16 mouse cellular contexts compared by ENCODE assay signal in the genomic region with DNA sequence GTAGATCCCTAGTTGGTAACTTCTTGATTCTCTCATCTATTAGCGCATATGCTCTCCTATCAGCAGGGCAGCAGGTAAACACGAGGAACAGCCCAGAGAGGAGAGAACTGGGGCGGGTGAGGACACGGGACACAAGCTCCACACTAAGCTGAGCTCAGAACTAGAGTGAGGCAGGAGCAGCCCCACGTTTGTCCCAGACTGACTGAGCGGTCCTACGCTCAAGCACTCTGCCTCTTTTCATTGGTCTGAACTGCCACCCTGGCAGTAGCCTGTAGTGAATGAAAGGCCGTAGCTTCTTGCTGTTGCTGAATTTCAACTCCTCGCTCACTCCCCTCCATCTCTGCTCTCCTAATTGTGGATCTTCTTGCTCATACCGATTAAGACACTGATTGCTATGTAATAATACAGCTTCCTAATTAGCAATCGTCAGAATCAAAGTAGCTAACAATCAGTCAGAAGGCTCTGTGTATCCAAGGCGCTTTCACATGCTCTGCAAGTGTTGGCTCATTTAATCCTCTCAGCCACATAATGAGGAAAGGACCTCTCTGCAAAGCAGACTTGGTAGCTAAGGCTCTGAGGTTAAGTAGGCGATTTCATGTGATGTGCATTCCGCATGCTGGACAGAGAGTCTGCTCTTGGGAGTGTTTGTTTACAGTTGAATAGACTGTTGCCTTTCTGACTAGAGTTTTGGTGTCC.
A peak's percentile ranks its signal among the peaks of the same experiment; 100 is the strongest.
DNase-seq lines count a peak whose midpoint lies in the region; ATAC-seq and TF ChIP-seq lines count a peak whose summit lies in the region.
"Had no signal": no experiment of that assay in that cellular context is flagged by ENCODE, and none has a peak within 500 bp of the region (broad histone marks: within the 10 kb centered on the region; RNA-seq: fewer than 3 reads in every experiment).

No protein-coding gene starts in this region.

- H3K4me1 ChIP-seq in midbrain, embryonic 10.5 days: peaks cover 15% of the 10 kb centered on the region; the same call in 1 of the 2 replicates
- no peaks in the 10 kb centered on the region for H3K4me1 ChIP-seq in midbrain, postnatal 0 days (ENCODE audit: insufficient read depth, low read length)
- H3K4me1 ChIP-seq in forebrain, embryonic 10.5 days: peaks cover 35% of the 10 kb centered on the region
- 0 out of 2 replicates have a peak, but pooled peaks cover 3% of the 10 kb centered on the region for H3K4me1 ChIP-seq in hindbrain, embryonic 14.5 days (replicated peaks; ENCODE audit: control insufficient read depth, insufficient read depth, low read length)
- H3K4me1 ChIP-seq in midbrain, embryonic 15.5 days: no peaks in the 10 kb centered on the region
- H3K4me1 ChIP-seq: heart, embryonic 13.5 days; limb, embryonic 13.5 days had no signal

- no peaks in the 10 kb centered on the region for H3K9me3 ChIP-seq in midbrain, embryonic 10.5 days (replicated peaks)
- H3K9me3 ChIP-seq in midbrain, postnatal 0 days (ENCODE audit: low read length): no peaks in the 10 kb centered on the region
- no peaks in the 10 kb centered on the region for H3K9me3 ChIP-seq in forebrain, embryonic 10.5 days
- no peaks in the 10 kb centered on the region for H3K9me3 ChIP-seq in hindbrain, embryonic 14.5 days (ENCODE audit: control insufficient read depth, low read length)
- H3K9me3 ChIP-seq in midbrain, embryonic 15.5 days: no peaks in the 10 kb centered on the region
- H3K9me3 ChIP-seq: heart, embryonic 13.5 days had no signal

- no peak for ATAC-seq in midbrain, postnatal 0 days (ENCODE audit: low FRiP score)
- ATAC-seq in hindbrain, embryonic 14.5 days (ENCODE audit: low FRiP score): peak; percentile 64
- ATAC-seq in midbrain, embryonic 15.5 days (replicated peaks): peak; percentile 63
- ATAC-seq in activated CD4-positive, CD25-positive, alpha-beta regulatory T cell, adult 4 months: no peak
- ATAC-seq: intestine, embryonic 16.5 days had no signal

- H3K27me3 ChIP-seq in midbrain, embryonic 10.5 days (ENCODE audit: low read depth, poor library complexity, severe bottlenecking): no peaks in the 10 kb centered on the region
- no peaks in the 10 kb centered on the region for H3K27me3 ChIP-seq in midbrain, postnatal 0 days (ENCODE audit: insufficient read depth, low read length)
- H3K27me3 ChIP-seq in forebrain, embryonic 10.5 days (ENCODE audit: poor library complexity, severe bottlenecking): no peaks in the 10 kb centered on the region
- no peaks in the 10 kb centered on the region for H3K27me3 ChIP-seq in hindbrain, embryonic 14.5 days (ENCODE audit: control insufficient read depth, insufficient read depth, low read length)
- H3K27me3 ChIP-seq in midbrain, embryonic 15.5 days (replicated peaks): no peaks in the 10 kb centered on the region
- H3K27me3 ChIP-seq: heart, embryonic 13.5 days; limb, embryonic 13.5 days had no signal

- no peak overlapping the region for H3K4me3 ChIP-seq in midbrain, embryonic 10.5 days
- H3K4me3 ChIP-seq in midbrain, postnatal 0 days (ENCODE audit: low read depth, low read length): no peak overlapping the region
- no peak overlapping the region for H3K4me3 ChIP-seq in forebrain, embryonic 10.5 days
- H3K4me3 ChIP-seq in hindbrain, embryonic 14.5 days (replicated peaks; ENCODE audit: low read length): no peak overlapping the region
- H3K4me3 ChIP-seq in midbrain, embryonic 15.5 days: no peak overlapping the region
- H3K4me3 ChIP-seq: heart, embryonic 13.5 days; limb, embryonic 13.5 days; myocyte had no signal

- no peak for TF ChIP-seq CTCF in midbrain, postnatal 0 days (IDR thresholded peaks at IDR 0.05)

- no peak for DNase-seq in midbrain, embryonic 10.5 days (ENCODE audit: low spot score)
- no peak for DNase-seq in midbrain, postnatal 0 days (ENCODE audit: low spot score)
- DNase-seq in forebrain, embryonic 10.5 days (ENCODE audit: extremely low spot score, low spot score): no peak
- no peak for DNase-seq in hindbrain, embryonic 14.5 days (ENCODE audit: low spot score)
- DNase-seq in urinary bladder, postnatal 36 days (ENCODE audit: low spot score in 2 of 2): no peak
- DNase-seq in layer of hippocampus, postnatal 36 days: no peak
- DNase-seq: heart, postnatal 36 days; lung, postnatal 10 days had no signal

- no peak overlapping the region for H3K4me2 ChIP-seq in midbrain, postnatal 0 days (ENCODE audit: low read depth, low read length, poor library complexity, severe bottlenecking)
- no peak overlapping the region for H3K4me2 ChIP-seq in hindbrain, embryonic 14.5 days (replicated peaks)
- no peak overlapping the region for H3K4me2 ChIP-seq in midbrain, embryonic 15.5 days
- H3K4me2 ChIP-seq: heart, embryonic 13.5 days; limb, embryonic 13.5 days had no signal

- 65% methylated on average over 14 of the region's 14 CpGs for WGBS in midbrain, embryonic 10.5 days
- WGBS in midbrain, postnatal 0 days: 56% methylated on average over 14 of the region's 14 CpGs
- WGBS in forebrain, embryonic 10.5 days: 54% methylated on average over 14 of the region's 14 CpGs
- 67% methylated on average over 14 of the region's 14 CpGs for WGBS in hindbrain, embryonic 14.5 days
- WGBS in midbrain, embryonic 15.5 days: 49% methylated on average over 14 of the region's 14 CpGs

- H3K36me3 ChIP-seq in midbrain, embryonic 10.5 days: no peaks in the 10 kb centered on the region
- H3K36me3 ChIP-seq in midbrain, postnatal 0 days (ENCODE audit: insufficient read depth, low read length): no peaks in the 10 kb centered on the region
- H3K36me3 ChIP-seq in forebrain, embryonic 10.5 days (replicated peaks): no peaks in the 10 kb centered on the region
- no peaks in the 10 kb centered on the region for H3K36me3 ChIP-seq in hindbrain, embryonic 14.5 days (replicated peaks; ENCODE audit: control insufficient read depth, insufficient read depth)
- no peaks in the 10 kb centered on the region for H3K36me3 ChIP-seq in midbrain, embryonic 15.5 days (replicated peaks)
- H3K36me3 ChIP-seq: heart, embryonic 13.5 days; limb, embryonic 13.5 days had no signal

- H3K27ac ChIP-seq in midbrain, embryonic 10.5 days (replicated peaks): peak overlapping the region; percentile 46; the same call in 1 of the 2 replicates
- no peak overlapping the region for H3K27ac ChIP-seq in midbrain, postnatal 0 days (ENCODE audit: low read depth, low read length)
- H3K27ac ChIP-seq in forebrain, embryonic 10.5 days: peak overlapping the region; percentile 68
- no peak overlapping the region for H3K27ac ChIP-seq in hindbrain, embryonic 14.5 days
- no peak overlapping the region for H3K27ac ChIP-seq in midbrain, embryonic 15.5 days
- H3K27ac ChIP-seq: heart, embryonic 13.5 days; kidney, postnatal 0 days; limb, embryonic 13.5 days; liver, embryonic 14.5 days had no signal

- no peak overlapping the region for H3K9ac ChIP-seq in midbrain, postnatal 0 days (replicated peaks; ENCODE audit: low read length, poor library complexity, severe bottlenecking)
- no peak overlapping the region for H3K9ac ChIP-seq in hindbrain, embryonic 14.5 days
- H3K9ac ChIP-seq in midbrain, embryonic 15.5 days: no peak overlapping the region
- H3K9ac ChIP-seq: heart, embryonic 13.5 days; limb, embryonic 13.5 days; liver, embryonic 14.5 days had no signal

Comparison
In these comparisons a context has a peak if more than half of its experiments do, and no peak if none do; other contexts are left out.
1. H3K27ac ChIP-seq: peak in midbrain, embryonic 10.5 days (single experiment) and forebrain, embryonic 10.5 days (single experiment); none in midbrain, postnatal 0 days (single experiment), hindbrain, embryonic 14.5 days (single experiment) and midbrain, embryonic 15.5 days (single experiment).
2. ATAC-seq: peak in hindbrain, embryonic 14.5 days (single experiment) and midbrain, embryonic 15.5 days (single experiment); none in midbrain, postnatal 0 days (single experiment) and activated CD4-positive, CD25-positive, alpha-beta regulatory T cell, adult 4 months (single experiment).